Mouse (Mus musculus) retina, embryonic 14.5 days (tissue): Measurements from ENCODE around the gene Zbed3.
"Not testable (repeated sequence)": the region's sequence is repeated elsewhere in the genome, so short reads cannot be mapped to it uniquely, and the experiment has no call there.

ENCODE experiments used
- DNase-seq: peaks from one replicate; pipeline ENCODE4 v3.0.0-alpha.2; 2015; ENCODE audit warnings: low spot score

The Zbed3 gene

DNA sequence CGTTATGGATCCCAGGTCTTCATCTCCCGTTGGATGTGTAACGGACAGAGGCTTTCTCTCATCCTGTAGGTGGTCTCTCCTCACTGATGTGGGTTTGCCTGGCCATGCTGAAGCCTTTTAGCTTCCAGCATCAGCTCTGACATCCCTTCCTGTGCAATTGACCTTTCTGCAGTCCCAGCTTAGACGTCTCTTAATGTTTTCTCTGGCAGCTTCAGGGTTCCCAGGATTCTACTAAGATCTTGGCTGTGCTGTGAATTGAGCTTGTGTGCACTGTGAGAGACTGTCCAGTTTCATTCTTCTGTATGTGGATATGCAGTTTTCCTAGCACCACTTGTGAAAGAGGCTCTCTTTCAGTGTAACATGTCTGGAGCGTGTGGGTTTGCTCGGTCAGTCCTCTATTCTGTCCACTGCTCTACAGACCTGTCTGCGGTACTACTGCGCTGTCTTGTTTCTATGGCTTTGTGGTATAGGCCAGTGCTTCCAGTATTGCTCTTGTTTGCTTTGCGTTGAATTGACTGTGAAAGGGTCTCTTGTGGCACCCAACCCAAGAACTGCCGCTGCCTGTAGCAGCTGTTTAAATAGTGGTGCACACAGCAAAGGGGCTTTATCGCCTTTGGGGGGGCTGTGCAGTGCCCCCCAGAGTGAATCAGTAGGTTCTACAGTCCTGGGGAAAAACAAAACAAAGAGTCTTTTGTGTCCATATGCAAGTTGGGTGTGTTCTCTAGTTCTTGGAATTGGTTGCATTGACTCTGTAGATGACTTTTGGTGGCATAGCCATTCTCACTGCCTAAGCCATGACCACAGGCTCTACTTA is 8.9 kb downstream of the Zbed3 start:
- no peak for DNase-seq

DNA sequence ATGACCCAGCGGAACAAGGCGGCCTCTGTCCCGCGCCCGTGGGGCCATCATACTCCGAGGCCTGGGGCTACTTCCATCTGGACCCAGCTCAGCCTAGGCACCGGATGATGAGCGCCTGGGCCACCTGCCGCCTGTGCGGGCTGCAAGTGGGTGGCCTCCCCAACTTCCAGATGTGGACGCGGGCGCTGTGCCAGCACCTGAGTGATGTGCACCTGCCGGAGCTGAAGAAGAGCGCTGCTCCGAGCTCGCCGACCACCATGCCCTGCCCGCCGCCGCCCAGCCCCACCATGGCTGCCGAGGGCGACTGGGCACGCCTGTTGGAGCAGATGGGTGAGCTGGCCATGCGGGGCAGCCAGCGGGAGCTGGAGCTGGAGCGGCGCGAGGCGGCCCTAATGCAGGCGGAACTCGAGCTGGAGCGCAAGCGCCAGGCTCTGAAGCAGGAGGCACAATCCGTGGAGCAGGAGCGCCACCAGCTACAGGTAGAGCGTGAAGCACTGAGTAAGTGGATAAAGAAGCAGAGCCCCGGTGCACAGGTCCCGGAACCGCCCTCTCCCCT is 12.8 kb downstream of the Zbed3 start:
- DNase-seq, result no peak

DNA sequence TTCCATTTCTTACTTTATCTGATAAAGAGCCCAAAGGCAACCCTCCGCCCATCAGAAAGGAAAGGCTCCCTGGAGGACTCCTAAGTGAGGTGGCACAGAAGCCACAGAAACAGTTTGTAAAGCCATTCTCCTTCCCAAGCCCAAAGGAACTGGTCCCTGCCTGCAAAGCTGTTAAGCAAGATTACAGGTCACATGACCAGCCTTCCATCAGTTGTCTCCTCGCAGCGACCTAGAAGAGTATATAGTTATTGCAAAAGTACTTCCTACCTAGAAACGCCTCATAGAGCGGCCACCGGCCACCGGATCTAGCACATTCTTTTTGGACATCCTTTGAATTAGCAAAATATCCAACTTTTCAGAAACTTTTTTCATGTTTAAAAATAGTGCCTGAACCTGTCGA is 20.1 kb downstream of the Zbed3 start:
- no peak for DNase-seq

GRCm38 (mm10) chr13:95345869-95346268 is 22.5 kb downstream of the Zbed3 start:
- no peak for DNase-seq

GRCm38 (mm10) chr13:95347018-95347696 is 23.7 kb downstream of the Zbed3 start:
- peak; percentile 88 for DNase-seq

- no peak for DNase-seq
Measured at GRCm38 (mm10) chr13:95348476-95348875, 25.1 kb downstream of the Zbed3 start.

- DNase-seq, result no peak
Measured at GRCm38 (mm10) chr13:95358223-95358622, 34.8 kb downstream of the Zbed3 start.

DNA sequence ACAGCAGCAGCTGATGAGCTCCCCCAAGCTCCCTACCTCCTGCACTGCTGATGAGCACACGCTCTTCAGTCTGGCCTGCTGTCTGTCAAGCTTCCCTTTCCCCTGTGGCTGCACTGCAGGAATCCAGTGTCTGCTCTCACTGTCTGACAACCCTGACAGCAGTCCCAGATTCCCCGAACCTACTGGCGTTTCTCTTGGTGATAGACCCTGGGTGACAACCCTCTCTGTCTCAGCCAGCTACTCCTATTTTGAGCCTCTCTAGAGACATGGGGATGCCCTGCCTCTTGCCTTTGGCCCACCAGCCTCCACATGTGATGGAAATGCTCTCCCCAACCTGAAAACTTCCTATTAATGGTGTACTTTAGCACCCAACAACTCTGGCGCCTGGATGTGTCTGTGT is 40.0 kb downstream of the Zbed3 start:
- DNase-seq, result no peak

DNA sequence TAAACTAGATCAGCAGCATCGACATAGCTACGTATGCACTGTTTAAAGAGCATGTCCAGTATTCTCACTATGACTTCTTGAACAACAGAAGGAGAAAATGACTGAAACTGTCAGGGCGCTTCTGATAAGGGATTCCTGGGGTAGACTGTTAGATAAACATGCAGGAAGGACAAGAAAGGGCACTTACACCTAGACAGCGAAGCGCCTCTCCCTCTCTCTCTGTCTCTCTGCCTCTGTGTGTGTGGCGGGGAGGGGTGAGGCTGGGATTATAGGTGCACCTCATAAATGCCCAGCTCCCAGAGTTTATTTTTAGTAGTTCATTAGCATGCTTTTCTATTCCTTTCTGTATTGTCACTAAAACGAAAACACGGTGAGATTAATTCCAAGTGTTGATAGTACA is 42.9 kb downstream of the Zbed3 start:
- DNase-seq, result no peak

DNA sequence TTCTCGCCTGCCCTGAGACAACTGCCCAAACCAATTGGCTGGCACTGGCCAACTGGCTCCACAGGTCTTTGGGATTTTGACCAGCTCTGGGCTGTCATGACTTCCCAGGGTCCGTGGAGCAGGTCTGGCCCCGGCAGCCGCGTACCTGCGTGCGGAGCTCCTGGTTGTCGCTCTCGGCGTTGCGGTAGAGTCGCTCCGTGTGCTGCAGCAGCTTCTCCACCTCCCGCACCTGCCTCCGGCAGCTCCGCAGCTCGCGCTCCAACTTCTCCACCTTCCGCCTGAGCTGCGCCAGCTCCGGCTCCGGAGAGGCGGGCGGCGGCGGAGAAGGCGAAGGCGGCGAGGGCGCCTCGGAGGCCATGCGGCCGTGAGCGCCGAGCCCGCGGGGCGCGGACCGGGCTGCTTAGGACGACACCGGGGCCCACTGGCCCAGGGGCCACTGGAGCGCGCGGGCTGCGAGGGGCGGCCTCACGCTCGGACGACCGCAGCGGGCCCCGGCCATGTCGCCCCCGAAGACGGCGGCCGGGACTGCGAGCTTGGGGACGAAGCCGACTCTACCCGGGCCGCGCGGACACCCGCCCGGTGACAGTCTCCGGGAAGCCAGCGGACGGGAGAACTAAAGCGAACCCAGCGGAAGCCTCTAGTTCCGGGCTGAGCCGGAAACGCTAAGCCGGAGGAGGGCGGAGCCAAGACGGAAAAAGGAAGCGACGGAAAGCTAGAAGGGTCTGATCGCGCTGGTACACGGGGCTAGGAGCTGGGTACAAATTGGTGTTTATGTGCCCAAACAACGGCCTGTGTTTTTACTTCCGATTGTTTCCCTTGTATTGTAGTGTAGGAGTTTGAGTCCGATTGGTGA is 51.5 kb downstream of the Zbed3 start, which contains the start of gene Aggf1:
TSS of gene Aggf1 (minus strand) at position 652 of the 853 bp plus-strand sequence.
- peak; percentile 95 for DNase-seq

- DNase-seq, result no peak
Measured at GRCm38 (mm10) chr13:95375554-95375914, 52.1 kb downstream of the Zbed3 start.

DNA sequence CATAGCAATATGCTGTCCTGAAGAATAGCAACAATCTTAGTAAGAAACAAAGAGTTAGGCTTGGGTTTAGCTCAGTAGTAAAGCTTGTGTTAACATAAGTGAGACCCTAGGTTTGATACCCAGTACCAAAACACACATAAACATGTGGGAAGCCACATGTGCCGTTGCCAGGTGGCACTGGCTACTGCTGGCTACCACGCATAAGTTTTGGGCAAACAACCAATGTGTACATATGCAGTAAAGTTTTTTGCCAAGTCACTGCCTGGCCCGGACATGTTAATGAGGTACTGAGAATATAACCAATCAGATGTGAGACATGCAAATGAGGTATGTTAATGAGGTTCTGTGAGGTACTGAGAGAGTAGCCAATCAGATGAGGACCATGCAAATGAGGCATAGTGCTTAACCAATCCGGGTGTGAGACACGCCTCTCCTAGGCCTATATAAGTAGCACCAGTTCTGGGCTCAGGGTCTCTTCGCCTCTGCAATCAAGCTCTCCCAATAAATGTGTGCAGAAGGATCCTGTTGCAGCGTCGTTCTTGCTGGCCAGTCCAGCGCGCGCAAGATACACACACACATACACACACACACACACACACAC is 53.4 kb downstream of the Zbed3 start:
- DNase-seq, result not testable (repeated sequence)

DNA sequence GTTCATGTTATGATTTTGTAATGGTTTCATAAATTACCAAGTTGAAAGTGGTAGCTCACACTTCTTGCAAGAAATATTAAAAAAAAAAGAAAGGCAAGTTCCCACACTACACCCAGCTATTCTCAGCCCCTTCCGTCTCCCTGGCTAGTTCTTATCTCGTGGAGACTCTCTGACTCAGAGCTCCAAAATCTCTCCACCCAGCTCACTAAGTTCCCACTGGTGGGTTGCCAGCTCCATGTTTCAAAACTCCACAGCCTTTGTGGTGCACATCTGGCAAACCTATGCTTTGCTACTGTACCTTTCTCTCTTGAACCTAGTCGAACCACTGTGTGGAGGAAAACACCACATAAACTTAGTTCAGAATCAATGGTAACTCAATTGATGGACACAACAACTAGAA is 55.3 kb downstream of the Zbed3 start:
- DNase-seq, result no peak

DNA sequence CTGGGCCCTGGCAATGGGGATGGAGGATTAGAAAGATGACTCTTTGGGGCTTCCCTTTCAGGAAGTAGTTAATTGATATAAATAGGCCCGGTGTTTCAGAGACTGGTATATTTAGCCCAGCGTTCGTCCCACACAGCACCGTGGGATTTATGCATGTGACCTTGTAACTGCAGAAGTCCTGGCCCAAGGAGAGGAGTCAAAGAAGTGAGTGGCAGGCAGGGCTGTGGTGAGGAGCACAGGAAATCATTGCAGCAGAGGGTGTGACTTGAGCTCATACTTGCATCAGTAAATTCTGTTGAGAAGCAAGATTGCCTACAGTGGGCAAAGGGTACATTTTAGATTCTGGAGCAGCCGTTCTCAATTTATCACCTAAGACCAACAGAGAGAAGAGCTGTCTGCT is 59.0 kb downstream of the Zbed3 start:
- DNase-seq, result no peak
